Mouse (Mus musculus) G1E (cell line): Measurements from ENCODE around the gene Slc25a51.

Source experiments
- CTCF ChIP-seq: IDR thresholded peaks from 2 replicates; pipeline ENCODE4 v1.5.1; 2012; ENCODE audit warnings: low read depth, low read length, inconsistent platforms, mixed read lengths
- GATA1 ChIP-seq: IDR thresholded peaks from 2 replicates; pipeline ENCODE4 v1.6.1; 2012; ENCODE audit warnings: borderline replicate concordance, low read length, inconsistent platforms, mixed read lengths
- POLR2AphosphoS5 ChIP-seq: IDR thresholded peaks from 2 replicates; pipeline ENCODE4 v1.6.1; 2012; ENCODE audit warnings: low read depth, low read length, inconsistent platforms; ENCODE audit not compliant: insufficient replicate concordance

DNA sequence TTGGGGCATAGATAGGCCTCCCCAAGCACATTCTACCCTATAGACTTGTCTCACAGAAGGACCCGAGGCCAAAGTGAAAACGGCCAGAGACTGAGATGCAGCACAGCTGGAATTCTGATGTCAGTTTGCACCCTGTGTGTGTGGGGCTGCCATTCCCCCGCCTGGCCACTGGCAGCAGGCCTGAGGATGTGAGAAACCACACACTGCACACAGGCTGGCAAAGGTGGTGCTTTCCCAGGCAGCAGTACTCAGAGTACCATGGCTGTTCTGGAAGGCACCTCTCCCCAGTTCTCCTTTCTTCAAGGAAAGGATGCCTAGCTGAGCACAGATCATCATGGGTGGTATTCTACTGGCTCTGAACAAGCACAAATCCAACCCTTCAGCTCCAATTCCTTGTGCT lies 33.7 kb upstream of the Slc25a51 start:
- TF ChIP-seq CTCF = no peak
- no peak for TF ChIP-seq POLR2AphosphoS5
- TF ChIP-seq GATA1 = no peak
